Mouse (Mus musculus): ENCODE data around the gene Mgea5. TPM values are rescaled to one million over a fixed set of nuclear protein-coding genes. Genes with fewer than 3 reads are reported as not detected.

Mgea5 gene
- total and polyA plus RNA-seq, 3 experiments = 54.4 to 67.0 TPM; not detected in 1

GRCm38 (mm10) chr19:45708704-45709103 lies 74.9 kb downstream of the Mgea5 start:
- DNase-seq (ENCODE audit: low read depth, low spot score) = no peak
- Histone ChIP-seq H3K9me3 (replicated peaks; ENCODE audit: insufficient read depth, low read length) (no peaks in the 10 kb centered on the region), H3K27ac (ENCODE audit: control insufficient read depth, low read depth, low read length) (no peak overlapping the region), H3K4me1 (ENCODE audit: control insufficient read depth in 1 of 2, insufficient read depth in 2 of 2, low read length in 2 of 2) (no peaks in the 10 kb centered on the region), H3K36me3 (ENCODE audit: control insufficient read depth in 1 of 2, insufficient read depth in 2 of 2, low read length in 2 of 2) (no peaks in the 10 kb centered on the region), H3K9ac (ENCODE audit: control insufficient read depth, low read depth, low read length, poor library complexity, severe bottlenecking) (no peak overlapping the region), H3K4me3 (ENCODE audit: control insufficient read depth in 1 of 2, insufficient read depth in 1 of 2, low read depth in 2 of 2, low read length in 2 of 2) (no peak overlapping the region), H3K79me2 (ENCODE audit: control insufficient read depth, insufficient read depth, low read length, poor library complexity) (no peaks in the 10 kb centered on the region), H3K27me3 (ENCODE audit: control insufficient read depth in 1 of 2, insufficient read depth in 2 of 2, low read length in 2 of 2) (peaks cover 5 to 8% of the 10 kb centered on the region in 2 experiments)
- TF ChIP-seq TBP (IDR thresholded peaks at IDR 0.05; ENCODE audit: low read depth, low read length) (no peak), RAD21 (IDR thresholded peaks at IDR 0.05; ENCODE audit: low read depth, low read length) (no peak), HCFC1 (IDR thresholded peaks at IDR 0.05; ENCODE audit: low read depth, low read length) (no peak), USF1 (IDR thresholded peaks at IDR 0.05; ENCODE audit: low read depth, low read length) (0 out of 2 replicates have a peak, but pooled peaks have one; percentile 13)

Other genes starting within 250 kb of the Mgea5 start
- gene Poll, start 223.3 kb downstream of the Mgea5 start, total RNA-seq (2012; rRNA removed) = 14.9 and 16.4 TPM in 2 replicates
- 10 to 100 TPM in 1 of 2 experiments, not detected in 1; 19.0 TPM for gene Poll, start 223.3 kb downstream of the Mgea5 start, polyA plus RNA-seq (2012; ENCODE audit: insufficient read depth in 1 of 2, insufficient read length in 2 of 2, low read depth in 1 of 2, low replicate concordance in 2 of 2, missing spikeins in 1 of 2)
- 31.7 and 34.9 TPM in 2 replicates for gene Gm17018, start 223.2 kb downstream of the Mgea5 start, total RNA-seq (2012; rRNA removed)
- gene Gm17018, start 223.2 kb downstream of the Mgea5 start, polyA plus RNA-seq (2012; ENCODE audit: insufficient read depth in 1 of 2, insufficient read length in 2 of 2, low read depth in 1 of 2, low replicate concordance in 2 of 2, missing spikeins in 1 of 2) = 10 to 100 TPM in 1 of 2 experiments, not detected in 1; 62.6 TPM
- 9.4 and 12.4 TPM in 2 replicates for gene Fbxw4, start 123.5 kb downstream of the Mgea5 start, total RNA-seq (2012; rRNA removed)
- gene Fbxw4, start 123.5 kb downstream of the Mgea5 start, polyA plus RNA-seq (2012; ENCODE audit: insufficient read depth in 1 of 2, insufficient read length in 2 of 2, low read depth in 1 of 2, low replicate concordance in 2 of 2, missing spikeins in 1 of 2) = 10 to 100 TPM in 1 of 2 experiments, not detected in 1; 45.3 TPM
- not detected in 2 replicates for gene Fgf8, start 40.9 kb downstream of the Mgea5 start, total RNA-seq (2012; rRNA removed)
- not detected for gene Fgf8, start 40.9 kb downstream of the Mgea5 start, polyA plus RNA-seq (2012; ENCODE audit: insufficient read depth in 1 of 2, insufficient read length in 2 of 2, low read depth in 1 of 2, low replicate concordance in 2 of 2, missing spikeins in 1 of 2)
- 417 and 426 TPM in 2 replicates for gene Npm3, start 34.2 kb downstream of the Mgea5 start, total RNA-seq (2012; rRNA removed)
- 100 to 1,000 TPM in 1 of 2 experiments, not detected in 1; 602 TPM for gene Npm3, start 34.2 kb downstream of the Mgea5 start, polyA plus RNA-seq (2012; ENCODE audit: insufficient read depth in 1 of 2, insufficient read length in 2 of 2, low read depth in 1 of 2, low replicate concordance in 2 of 2, missing spikeins in 1 of 2)
- not detected in 2 replicates for gene Kcnip2, start 32.2 kb upstream of the Mgea5 start, total RNA-seq (2012; rRNA removed)
- under 1 TPM in 1 of 2 experiments, not detected in 1; 0.14 TPM for gene Kcnip2, start 32.2 kb upstream of the Mgea5 start, polyA plus RNA-seq (2012; ENCODE audit: insufficient read depth in 1 of 2, insufficient read length in 2 of 2, low read depth in 1 of 2, low replicate concordance in 2 of 2, missing spikeins in 1 of 2)
- 4.1 TPM in 2 replicates for gene Armh3, start 214.7 kb upstream of the Mgea5 start, total RNA-seq (2012; rRNA removed)
- gene Armh3, start 214.7 kb upstream of the Mgea5 start, polyA plus RNA-seq (2012; ENCODE audit: insufficient read depth in 1 of 2, insufficient read length in 2 of 2, low read depth in 1 of 2, low replicate concordance in 2 of 2, missing spikeins in 1 of 2) = 10 to 100 TPM in 1 of 2 experiments, not detected in 1; 10.8 TPM
- gene Hps6, start 219.7 kb upstream of the Mgea5 start, total RNA-seq (2012; rRNA removed) = 11.4 and 11.5 TPM in 2 replicates
- gene Hps6, start 219.7 kb upstream of the Mgea5 start, polyA plus RNA-seq (2012; ENCODE audit: insufficient read depth in 1 of 2, insufficient read length in 2 of 2, low read depth in 1 of 2, low replicate concordance in 2 of 2, missing spikeins in 1 of 2) = 10 to 100 TPM in 1 of 2 experiments, not detected in 1; 13.2 TPM

Measured in MEL (cell line).